Mouse (Mus musculus): ENCODE measurements around the gene Map3k12.

DNA sequence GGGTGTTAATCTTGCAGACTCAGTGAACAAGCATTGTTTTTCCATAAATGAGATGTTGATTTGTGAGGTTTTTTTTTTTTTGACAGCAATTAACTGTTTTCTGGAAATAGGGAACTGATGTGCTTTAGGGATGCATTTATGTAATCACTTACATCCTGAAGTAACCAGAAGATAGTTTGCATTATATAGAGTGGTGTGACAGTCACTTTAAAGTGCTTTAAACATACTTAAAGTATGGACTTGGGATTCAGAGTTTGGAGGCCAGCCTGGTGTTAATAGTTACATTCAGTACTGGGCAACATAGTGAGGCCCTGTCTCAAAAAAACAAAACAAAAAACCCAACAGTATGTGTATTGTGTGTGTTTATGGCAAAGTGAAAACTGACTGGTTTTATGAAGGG is 45.1 kb downstream of the Map3k12 start:
- TF ChIP-seq POLR2A (IDR thresholded peaks at IDR 0.05; ENCODE audit: borderline replicate concordance, extremely low read depth, low read depth, low read length) (no peak), CTCF (IDR thresholded peaks at IDR 0.05; ENCODE audit: insufficient read depth, low read length) (no peak)

All from lung, adult 2 months (tissue).